Mouse (Mus musculus) kidney, embryonic 16.5 days (tissue): Measurements from ENCODE around the gene Ccdc114. TPM values are rescaled to one million over a fixed set of nuclear protein-coding genes. Genes with fewer than 3 reads are reported as not detected.

Experiments used
- ATAC-seq: fragments of 200-750 bp; cut with Nextera tagmentation; 2 replicates; pipeline ENCODE4 v1.8.0; 2017; ENCODE audit warnings: moderate TSS enrichment; ENCODE audit not compliant: low FRiP score, low TSS enrichment
- H3K27ac ChIP-seq: fragments of 300-500 bp; sonication (generic); 2 replicates; pipeline ENCODE4 v1.5.1; 2014; ENCODE audit warnings: low read length
- H3K27me3 ChIP-seq: fragments of 300-500 bp; sonication (generic); 2 replicates; pipeline ENCODE4 v1.6.1; 2014; ENCODE audit warnings: low read length, control low read depth, mixed read lengths; ENCODE audit not compliant: insufficient read depth
- H3K36me3 ChIP-seq: fragments of 300-500 bp; sonication (generic); 2 replicates; pipeline ENCODE4 v1.6.1; 2014; ENCODE audit warnings: low read length, control low read depth, mixed read lengths; ENCODE audit not compliant: insufficient read depth
- H3K4me1 ChIP-seq: fragments of 300-500 bp; sonication (generic); 2 replicates; pipeline ENCODE4 v1.6.1; 2014; ENCODE audit warnings: low read length, control low read depth, mixed read lengths; ENCODE audit not compliant: insufficient read depth
- H3K4me2 ChIP-seq: fragments of 300-500 bp; sonication (generic); replicated peaks from 2 replicates; pipeline ENCODE4 v1.6.1; 2014; ENCODE audit warnings: low read depth, low read length
- H3K4me3 ChIP-seq: fragments of 300-500 bp; sonication (generic); 2 replicates; pipeline ENCODE4 v1.5.1; 2014; ENCODE audit warnings: mild to moderate bottlenecking, low read length
- H3K9ac ChIP-seq: fragments of 300-500 bp; sonication (generic); replicated peaks from 2 replicates; pipeline ENCODE4 v1.6.1; 2014; ENCODE audit warnings: low read length
- H3K9me3 ChIP-seq: fragments of 300-500 bp; sonication (generic); 2 replicates; pipeline ENCODE4 v1.6.1; 2016; ENCODE audit warnings: low read length, control low read depth
- WGBS: fragments of 180-500 bp; shearing (Covaris S2); extraction: QIAGEN DNeasy Blood & Tissue Kit; methylation state at CpG from one replicate; pipeline ENCODE4 v1.1.7; 2014; 5-methylcytosine and 5-hydroxymethylcytosine counted together
- polyA plus RNA-seq: library from polyadenylated mRNA; unstranded; fragments of >200 nt; fragmentation: Nextera tagmentation; extraction: Ambion mirVana; gene quantifications from 2 replicates; pipeline ENCODE4 v1.2.1, GENCODE M21; 2015

The Ccdc114 gene
- polyA plus RNA-seq, 1 experiment from 2014 or later: 11.7 TPM

DNA sequence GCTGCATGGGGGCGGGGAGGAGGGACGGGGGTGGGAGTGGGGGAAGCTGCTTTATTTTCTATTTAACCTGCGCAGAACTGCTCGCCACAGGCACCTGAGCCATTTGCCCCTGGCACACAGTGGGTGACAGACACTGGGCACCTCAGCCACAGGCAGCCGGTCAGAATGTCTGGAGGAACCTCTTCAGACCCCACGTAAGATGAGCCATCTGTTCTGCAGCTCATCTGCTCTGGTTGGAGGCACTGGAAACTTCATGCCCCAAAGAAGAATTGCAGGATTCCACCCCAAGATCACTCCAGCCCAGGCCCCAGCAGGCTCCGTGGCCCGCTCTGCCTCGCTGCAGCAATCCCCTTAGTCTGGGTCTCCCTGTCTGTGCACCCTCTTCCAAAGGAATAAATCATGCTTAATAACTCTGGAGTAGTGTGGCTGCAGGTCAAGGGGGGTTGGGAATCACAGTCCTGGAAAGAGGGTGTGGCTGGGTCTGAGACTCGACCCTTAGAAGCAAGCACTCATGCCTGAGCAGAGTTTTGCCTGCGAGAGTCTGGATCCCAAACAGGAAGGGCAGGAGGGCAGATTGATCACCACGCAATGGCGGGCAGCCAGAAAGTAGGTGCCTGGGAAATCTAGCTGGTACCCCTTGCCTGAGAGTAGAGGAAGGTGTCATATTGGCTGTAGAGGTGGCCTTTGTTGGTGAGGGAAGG, 6.7 kb upstream of the Ccdc114 start:
- peak overlapping the region; percentile 49 for H3K4me2 ChIP-seq
- H3K27me3 ChIP-seq: no peaks in the 10 kb centered on the region
- peak; percentile 11 for ATAC-seq
- H3K9me3 ChIP-seq: no peaks in the 10 kb centered on the region
- H3K9ac ChIP-seq: peak overlapping the region; percentile 55
- H3K4me3 ChIP-seq: peak overlapping the region; percentile 11
- peak overlapping the region; percentile 80 for H3K27ac ChIP-seq
- WGBS: 7% methylated on average over 13 of the region's 13 CpGs
- 0 out of 2 replicates have a peak, but pooled peaks cover 2% of the 10 kb centered on the region for H3K36me3 ChIP-seq
- peaks cover 56% of the 10 kb centered on the region for H3K4me1 ChIP-seq

DNA sequence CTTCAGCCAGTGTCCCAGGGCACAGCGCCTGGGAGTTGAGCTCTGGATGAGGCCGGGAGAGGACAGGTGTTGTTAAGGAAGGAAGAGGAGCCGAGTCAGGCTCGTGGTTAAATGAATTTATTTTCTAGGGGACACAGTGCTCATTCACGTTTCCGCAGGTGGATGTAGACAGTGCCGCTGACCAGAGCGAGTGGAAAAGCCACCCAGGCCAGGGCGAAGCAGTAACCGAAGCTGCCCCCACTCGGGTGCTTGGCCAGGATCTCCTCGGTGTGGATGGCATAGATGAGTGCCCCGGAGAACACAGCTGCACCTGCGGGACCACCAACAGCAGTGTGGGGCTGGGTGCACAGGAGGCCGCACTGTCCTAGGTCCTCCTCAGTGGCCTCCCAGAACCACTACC, 5.9 kb upstream of the Ccdc114 start:
- H3K4me3 ChIP-seq: no peak overlapping the region
- H3K27me3 ChIP-seq: no peaks in the 10 kb centered on the region
- H3K4me2 ChIP-seq: peak overlapping the region; percentile 49; the same call in 1 of the 2 replicates
- peak overlapping the region; percentile 55 for H3K9ac ChIP-seq
- 0 out of 2 replicates have a peak, but pooled peaks cover 2% of the 10 kb centered on the region for H3K36me3 ChIP-seq
- WGBS: 70% methylated on average over 15 of the region's 15 CpGs
- H3K9me3 ChIP-seq: no peaks in the 10 kb centered on the region
- ATAC-seq: no peak
- H3K4me1 ChIP-seq: peaks cover 64% of the 10 kb centered on the region
- peak overlapping the region; percentile 80 for H3K27ac ChIP-seq

DNA sequence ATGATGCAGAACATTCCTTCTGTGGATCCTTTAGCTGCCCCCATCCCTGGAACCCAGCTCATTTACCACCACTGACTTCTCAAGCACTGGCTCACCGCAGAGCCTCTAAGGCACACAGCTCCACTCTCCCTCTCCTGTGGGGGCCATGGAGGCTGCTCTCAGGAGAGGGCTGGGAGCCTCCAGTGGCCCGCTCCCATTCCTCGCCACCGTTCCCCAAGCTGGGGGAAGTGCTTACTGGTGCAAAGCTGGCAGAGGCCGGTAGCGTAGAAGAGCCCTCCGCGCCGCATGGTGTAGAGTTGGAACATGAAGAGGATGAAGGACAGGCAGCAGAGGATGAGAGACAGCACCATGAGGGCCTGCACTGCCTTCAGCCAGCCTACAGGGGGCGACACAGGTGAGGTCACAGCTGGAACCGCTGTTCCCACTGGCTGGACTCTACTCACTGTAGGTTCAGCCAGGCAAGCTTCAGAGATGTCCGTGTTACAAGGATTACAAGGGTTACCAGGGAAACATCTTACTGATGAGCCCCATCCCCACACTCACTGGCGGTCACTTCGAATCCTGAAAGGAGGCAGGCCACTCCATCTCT, 4.7 kb upstream of the Ccdc114 start:
- Histone ChIP-seq H3K9ac (no peak overlapping the region), H3K9me3 (no peaks in the 10 kb centered on the region), H3K4me1 (peaks cover 66% of the 10 kb centered on the region), H3K4me2 (peak overlapping the region; percentile 61), H3K27me3 (no peaks in the 10 kb centered on the region), H3K4me3 (peak overlapping the region; percentile 55), H3K36me3 (0 out of 2 replicates have a peak, but pooled peaks cover 2% of the 10 kb centered on the region), H3K27ac (peak overlapping the region; percentile 12)
- ATAC-seq: no peak
- WGBS: 77% methylated on average over 14 of the region's 14 CpGs

DNA sequence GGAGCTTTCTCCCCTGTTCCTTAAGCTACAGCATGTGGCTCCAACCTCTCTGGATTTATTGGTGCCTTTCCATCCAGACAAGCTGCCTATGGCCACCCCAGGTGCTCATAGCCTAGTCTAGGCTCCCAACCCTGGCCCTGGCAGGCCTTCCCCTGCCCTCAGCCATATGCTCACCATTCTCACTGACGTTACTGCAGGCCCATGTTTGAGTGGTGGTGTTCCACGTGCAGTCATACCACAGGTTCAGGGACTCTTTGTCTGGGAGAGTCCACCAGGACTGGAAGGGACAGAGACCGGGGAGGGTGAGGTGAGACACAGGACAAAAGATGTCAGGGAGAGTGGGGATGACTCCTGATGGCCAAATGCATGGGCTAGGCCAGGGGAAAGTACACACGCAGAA, 4.1 kb upstream of the Ccdc114 start:
- Histone ChIP-seq H3K9me3 (no peaks in the 10 kb centered on the region), H3K36me3 (0 out of 2 replicates have a peak, but pooled peaks cover 2% of the 10 kb centered on the region), H3K4me2 (peak overlapping the region; percentile 61), H3K27me3 (no peaks in the 10 kb centered on the region), H3K4me1 (peaks cover 71% of the 10 kb centered on the region), H3K27ac (peak overlapping the region; percentile 12; the same call in 1 of the 2 replicates), H3K9ac (peak overlapping the region; percentile 67), H3K4me3 (peak overlapping the region; percentile 55)
- 65% methylated on average over 4 of the region's 4 CpGs for WGBS
- no peak for ATAC-seq

DNA sequence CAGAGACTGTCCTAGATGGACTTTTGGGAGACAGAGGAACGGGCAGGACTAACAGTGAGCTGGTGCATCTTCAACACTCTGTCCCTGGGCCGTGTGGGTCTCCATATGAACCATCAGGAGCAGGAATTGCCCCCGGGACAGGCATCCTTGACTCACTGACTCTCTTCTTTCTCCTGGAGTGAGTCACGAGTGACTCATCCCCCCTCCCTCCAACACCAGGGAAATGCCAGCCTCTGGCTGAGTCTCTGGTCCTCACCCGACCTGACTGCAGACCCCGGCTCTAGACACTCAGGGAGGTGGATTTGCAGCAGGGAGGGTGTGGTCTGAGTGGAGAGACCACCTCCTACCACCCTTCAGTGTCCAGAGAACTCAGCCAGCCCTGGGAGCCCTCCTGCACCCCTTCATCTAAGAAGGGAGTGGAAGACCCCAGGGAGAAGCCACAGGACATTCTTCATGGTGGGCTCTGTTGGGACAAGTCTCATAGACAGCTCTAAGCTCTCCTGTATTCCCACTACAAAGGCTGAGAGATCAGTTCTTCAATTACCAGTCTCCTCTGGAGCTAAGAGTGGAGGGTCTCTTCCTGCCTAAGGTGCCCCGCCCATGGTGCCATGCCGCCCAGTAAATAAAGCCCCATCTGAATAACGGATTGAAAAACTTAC, 3.2 kb upstream of the Ccdc114 start:
- Histone ChIP-seq H3K36me3 (0 out of 2 replicates have a peak, but pooled peaks cover 2% of the 10 kb centered on the region), H3K27me3 (no peaks in the 10 kb centered on the region), H3K4me1 (peaks cover 71% of the 10 kb centered on the region), H3K27ac (peak overlapping the region; percentile 97), H3K9ac (peak overlapping the region; percentile 67), H3K4me2 (peak overlapping the region; percentile 61), H3K9me3 (no peaks in the 10 kb centered on the region), H3K4me3 (peak overlapping the region; percentile 55)
- ATAC-seq: no peak
- WGBS: 12% methylated on average over 9 of the region's 9 CpGs

DNA sequence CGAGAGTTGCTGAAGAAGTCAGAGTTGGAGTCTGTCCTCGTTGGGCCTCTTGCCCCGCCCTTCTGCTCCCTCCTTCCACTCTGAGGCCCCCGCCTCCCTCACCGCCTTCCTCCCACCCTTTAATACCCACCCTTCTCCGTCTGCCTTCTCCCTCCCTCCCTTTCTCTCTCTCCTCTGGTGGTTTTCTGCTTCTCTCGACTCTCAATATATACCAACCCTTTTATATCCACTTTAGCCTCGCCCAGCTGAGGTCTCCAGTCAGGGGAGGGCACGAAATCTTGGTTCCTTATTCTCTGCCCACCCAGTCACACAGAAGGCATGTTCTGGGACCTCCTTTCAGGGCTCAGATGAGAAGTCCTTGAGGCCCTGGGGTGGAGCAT, 2.6 kb upstream of the Ccdc114 start, which contains the start of gene Emp3:
TSS of gene Emp3 (minus strand) at position 163 of the 380 bp plus-strand sequence.
- Histone ChIP-seq H3K27me3 (no peaks in the 10 kb centered on the region), H3K4me2 (peak within 1 kb of the TSS; percentile 61), H3K4me3 (peak within 1 kb of the TSS; percentile 55), H3K9me3 (no peaks in the 10 kb centered on the region), H3K36me3 (0 out of 2 replicates have a peak, but pooled peaks cover 2% of the 10 kb centered on the region), H3K9ac (peak within 1 kb of the TSS; percentile 67), H3K4me1 (peaks cover 66% of the 10 kb centered on the region), H3K27ac (peak within 1 kb of the TSS; percentile 97)
- no peak for ATAC-seq
- WGBS: 18% methylated on average over 9 of the region's 9 CpGs

DNA sequence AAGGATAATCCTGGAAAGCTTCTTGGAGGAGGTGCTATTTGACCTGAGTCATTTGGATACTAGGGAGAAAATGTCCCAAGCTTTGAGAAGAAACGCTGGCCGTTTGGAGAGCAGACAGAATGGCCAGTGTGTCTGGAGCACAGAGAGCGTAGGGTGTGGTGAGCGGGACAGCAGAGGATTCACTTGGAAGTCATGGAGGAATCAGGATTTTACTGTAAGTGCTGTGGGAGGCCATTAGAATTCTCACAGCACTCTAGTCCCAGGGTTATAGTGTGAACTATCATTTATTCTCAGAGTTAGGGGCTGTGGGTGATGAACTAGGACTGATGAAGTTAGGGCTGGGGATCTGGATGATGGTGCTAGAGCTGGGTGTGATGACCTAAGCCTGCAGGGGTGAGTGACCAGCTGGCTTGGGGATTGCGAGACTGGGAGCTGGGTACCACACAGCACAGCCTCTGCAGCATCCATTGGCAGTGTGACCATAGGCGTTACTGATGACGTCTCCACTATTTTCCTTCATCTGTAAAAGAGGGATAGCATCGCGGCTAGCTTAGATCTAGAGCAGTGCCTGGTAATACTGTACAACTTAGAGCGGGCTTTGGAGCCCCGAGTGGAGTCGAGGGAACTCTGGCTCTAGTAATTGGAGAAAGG, 1.8 kb upstream of the Ccdc114 start:
- Histone ChIP-seq H3K4me3 (no peak overlapping the region), H3K9me3 (no peaks in the 10 kb centered on the region), H3K4me1 (peaks cover 59% of the 10 kb centered on the region), H3K4me2 (peak overlapping the region; percentile 68), H3K36me3 (0 out of 2 replicates have a peak, but pooled peaks cover 2% of the 10 kb centered on the region), H3K9ac (peak overlapping the region; percentile 63), H3K27ac (peak overlapping the region; percentile 97), H3K27me3 (no peaks in the 10 kb centered on the region)
- 81% methylated on average over 12 of the region's 12 CpGs for WGBS
- no peak for ATAC-seq

DNA sequence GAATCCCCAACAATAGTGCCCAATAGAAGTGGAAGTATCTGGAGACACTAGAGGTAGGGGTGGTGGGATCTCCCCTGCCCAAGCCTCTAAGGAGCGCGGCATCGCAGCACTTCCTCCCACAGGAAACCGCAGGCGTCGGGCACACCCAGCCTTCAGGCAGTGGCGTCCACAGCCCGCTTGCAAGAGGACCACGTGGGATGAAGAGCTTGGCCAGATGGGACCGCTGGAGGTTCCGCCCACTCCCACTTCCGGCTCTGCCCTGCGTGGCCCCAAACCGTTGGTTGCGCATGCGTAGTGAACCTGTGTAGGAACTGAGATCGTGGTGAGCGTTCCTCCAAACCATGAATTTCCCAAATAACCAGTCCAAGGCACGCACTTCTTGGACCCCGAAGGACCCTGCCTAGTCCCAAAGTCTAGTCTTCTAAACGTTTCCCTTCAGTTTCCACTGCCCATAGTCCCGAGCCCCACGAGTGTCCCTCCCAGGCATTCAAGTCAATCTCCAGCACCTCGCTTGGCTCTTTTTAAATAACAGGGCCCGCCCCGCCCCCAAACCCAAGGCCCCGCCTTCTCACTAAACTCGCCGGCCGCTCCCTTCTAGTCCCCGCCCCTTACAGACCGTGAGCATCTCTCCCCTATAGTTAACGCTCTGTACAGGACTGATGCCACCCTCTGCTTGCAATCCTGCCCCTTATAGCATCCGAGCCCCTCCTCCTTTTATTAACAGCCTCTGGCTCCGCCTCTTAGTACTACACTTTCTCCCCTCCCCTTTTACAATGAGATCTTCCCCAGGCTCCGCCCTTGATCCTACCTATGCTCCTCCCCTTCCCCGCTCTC, 727 bp upstream of the Ccdc114 start:
- Histone ChIP-seq H3K4me2 (peak overlapping the region; percentile 68), H3K27ac (peak overlapping the region; percentile 97), H3K36me3 (0 out of 2 replicates have a peak, but pooled peaks cover 2% of the 10 kb centered on the region), H3K4me3 (peak overlapping the region; percentile 53), H3K9me3 (no peaks in the 10 kb centered on the region), H3K4me1 (peaks cover 48% of the 10 kb centered on the region), H3K27me3 (no peaks in the 10 kb centered on the region), H3K9ac (peak overlapping the region; percentile 65)
- peak; percentile 95 for ATAC-seq
- WGBS: under 1% methylated on average over 37 of the region's 37 CpGs

DNA sequence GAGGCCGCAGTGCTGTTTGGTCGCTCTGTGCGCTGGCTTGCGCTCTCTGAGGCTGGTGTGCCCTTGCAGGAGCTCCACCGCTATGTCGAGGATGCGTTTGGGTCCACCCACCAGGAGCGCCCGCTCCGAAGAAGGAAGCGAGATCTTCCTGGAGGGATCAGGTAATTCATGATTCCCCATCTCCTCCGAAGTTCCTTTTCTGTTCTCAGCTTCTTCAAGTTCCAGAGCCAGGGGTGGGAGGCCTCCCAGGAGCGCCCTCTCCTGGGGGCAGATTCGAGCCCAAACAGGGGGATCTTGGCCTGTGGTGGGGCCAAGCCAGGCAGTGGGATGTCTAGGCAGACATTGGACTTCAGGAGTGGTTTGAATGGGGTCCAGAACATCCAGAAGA, 551 bp downstream of the Ccdc114 start:
- peak overlapping the region; percentile 65 for H3K9ac ChIP-seq
- H3K36me3 ChIP-seq: no peaks in the 10 kb centered on the region
- H3K9me3 ChIP-seq: no peaks in the 10 kb centered on the region
- no peaks in the 10 kb centered on the region for H3K27me3 ChIP-seq
- H3K4me1 ChIP-seq: peaks cover 44% of the 10 kb centered on the region
- WGBS: 13% methylated on average over 14 of the region's 14 CpGs
- peak overlapping the region; percentile 68 for H3K4me2 ChIP-seq
- H3K4me3 ChIP-seq: peak overlapping the region; percentile 53
- peak; percentile 0; the same call in 1 of the 2 replicates for ATAC-seq
- H3K27ac ChIP-seq: peak overlapping the region; percentile 97
